Mouse (Mus musculus): ENCODE measurements around the gene BC053393.
"Not testable (repeated sequence)": the region's sequence is repeated elsewhere in the genome, so short reads cannot be mapped to it uniquely, and the experiment has no call there.

Gene BC053393

GRCm38 (mm10) chr11:46571327-46571726, at the start of gene BC053393:
TSS of gene BC053393 (plus strand) at chr11:46571536.
- DNase-seq: no peak

- DNase-seq: no peak
Observed at GRCm38 (mm10) chr11:46522719-46523118, 48.6 kb upstream of the BC053393 start.

- DNase-seq: no peak
Observed at GRCm38 (mm10) chr11:46523912-46524311, 47.4 kb upstream of the BC053393 start, which contains the start of gene Gm12169. TSS of gene Gm12169 (plus strand) at chr11:46524212.

GRCm38 (mm10) chr11:46530149-46530548, 41.2 kb upstream of the BC053393 start:
- no peak for DNase-seq

- DNase-seq: no peak
Observed at GRCm38 (mm10) chr11:46536978-46537377, 34.4 kb upstream of the BC053393 start.

- DNase-seq: no peak
Observed at GRCm38 (mm10) chr11:46543530-46543929, 27.8 kb upstream of the BC053393 start.

- DNase-seq: no peak
Observed at GRCm38 (mm10) chr11:46549721-46550120, 21.6 kb upstream of the BC053393 start.

- no peak for DNase-seq
Observed at GRCm38 (mm10) chr11:46552741-46553140, 18.6 kb upstream of the BC053393 start.

GRCm38 (mm10) chr11:46561096-46561495, 10.2 kb upstream of the BC053393 start:
- DNase-seq: no peak

- DNase-seq: no peak
Observed at GRCm38 (mm10) chr11:46564671-46565070, 6.7 kb upstream of the BC053393 start.

- no peak for DNase-seq
Observed at GRCm38 (mm10) chr11:46565967-46566366, 5.4 kb upstream of the BC053393 start.

GRCm38 (mm10) chr11:46569107-46569506, 2.2 kb upstream of the BC053393 start:
- DNase-seq: no peak

- no peak for DNase-seq
Observed at GRCm38 (mm10) chr11:46578771-46579281, 7.5 kb downstream of the BC053393 start.

- no peak for DNase-seq
Observed at GRCm38 (mm10) chr11:46580428-46580827, 9.1 kb downstream of the BC053393 start.

GRCm38 (mm10) chr11:46582741-46583140, 11.4 kb downstream of the BC053393 start:
- no peak for DNase-seq

- DNase-seq: no peak
Observed at GRCm38 (mm10) chr11:46592416-46592815, 21.1 kb downstream of the BC053393 start.

- DNase-seq: no peak
Observed at GRCm38 (mm10) chr11:46619929-46620328, 48.6 kb downstream of the BC053393 start.

GRCm38 (mm10) chr11:46620414-46621168, 49.3 kb downstream of the BC053393 start:
- DNase-seq: no peak

GRCm38 (mm10) chr11:46629211-46629795, 58.0 kb downstream of the BC053393 start, which contains the start of gene Dppa1:
TSS of gene Dppa1 (minus strand) at chr11:46629261.
- DNase-seq: no peak

- peak in 1 of 2 experiments; percentile 38 for DNase-seq
Observed at GRCm38 (mm10) chr11:46631635-46632034, 60.3 kb downstream of the BC053393 start.

GRCm38 (mm10) chr11:46635516-46635915, 64.2 kb downstream of the BC053393 start:
- DNase-seq: not testable (repeated sequence)

- no peak for DNase-seq
Observed at GRCm38 (mm10) chr11:46636568-46636967, 65.2 kb downstream of the BC053393 start.

Measured in spleen, adult 18-20 months (tissue).